ENCODE assay signal across 13 mouse cellular contexts in genomic region chr8:119436331-119436730, GRCm38 (mm10). TPM values are rescaled to one million over a fixed set of nuclear protein-coding genes. Genes with fewer than 3 reads are reported as not detected.
DNase-seq lines count a peak whose midpoint lies in the region; ATAC-seq and TF ChIP-seq lines count a peak whose summit lies in the region.
"Had no signal": no experiment of that assay in that cellular context is flagged by ENCODE, and none has a peak within 500 bp of the region (broad histone marks: within the 10 kb centered on the region; RNA-seq: fewer than 3 reads in every experiment).

No protein-coding gene starts in this region.

- no peak for TF ChIP-seq POLR2A in liver, adult 2 months (IDR thresholded peaks at IDR 0.05; ENCODE audit: extremely low read depth, insufficient read depth, low read length)
- TF ChIP-seq POLR2A in small intestine, adult 2 months (IDR thresholded peaks at IDR 0.05; ENCODE audit: low read depth, low read length): no peak

- intact Hi-C loops in heart, postnatal 25 days (cut with DNase I): no loop called here

- peak overlapping the region; percentile 86 for H3K27ac ChIP-seq in liver, adult 2 months (replicated peaks; ENCODE audit: insufficient read depth, low read depth, low read length)
- H3K27ac ChIP-seq in liver, embryonic 13.5 days: no peak overlapping the region
- H3K27ac ChIP-seq in small intestine, adult 2 months (ENCODE audit: insufficient read depth, low read depth, low read length): peak overlapping the region; percentile 60
- H3K27ac ChIP-seq: embryonic facial prominence, embryonic 12.5 days; limb, embryonic 12.5 days; neural tube, embryonic 13.5 days had no signal

- peak overlapping the region; percentile 7; the same call in 1 of the 2 replicates for H3K4me3 ChIP-seq in liver, adult 2 months (ENCODE audit: insufficient read depth, low read depth, low read length)
- no peak overlapping the region for H3K4me3 ChIP-seq in liver, embryonic 13.5 days (replicated peaks)
- peak overlapping the region; percentile 83 for H3K4me3 ChIP-seq in small intestine, adult 2 months (ENCODE audit: low read depth, low read length)
- H3K4me3 ChIP-seq: embryonic facial prominence, embryonic 12.5 days; limb, embryonic 12.5 days; neural tube, embryonic 13.5 days had no signal

- peaks cover 12% of the 10 kb centered on the region for H3K79me2 ChIP-seq in liver, adult 2 months (ENCODE audit: control insufficient read depth, insufficient read depth, low read length)

- TF ChIP-seq CTCF in liver, adult 2 months (IDR thresholded peaks at IDR 0.05; ENCODE audit: low read depth, low read length): no peak
- no peak for TF ChIP-seq CTCF in small intestine, adult 2 months (IDR thresholded peaks at IDR 0.05; ENCODE audit: extremely low read depth, insufficient read length, insufficient replicate concordance, low read depth, low read length)

- H3K27me3 ChIP-seq in liver, adult 2 months (ENCODE audit: control insufficient read depth, insufficient read depth, low read length): no peaks in the 10 kb centered on the region
- no peaks in the 10 kb centered on the region for H3K27me3 ChIP-seq in liver, embryonic 13.5 days
- H3K27me3 ChIP-seq in small intestine, adult 2 months (ENCODE audit: control insufficient read depth, insufficient read depth, low read length): no peaks in the 10 kb centered on the region
- H3K27me3 ChIP-seq: embryonic facial prominence, embryonic 12.5 days; limb, embryonic 12.5 days; neural tube, embryonic 13.5 days had no signal

- no peak for ATAC-seq in liver, embryonic 13.5 days (ENCODE audit: low read depth)
- ATAC-seq: midbrain, embryonic 16.5 days had no signal

- peak; percentile 97 for DNase-seq in heart, adult 11 months
- DNase-seq in heart, postnatal 25 days (ENCODE audit: low spot score): no peak
- peak; percentile 20 for DNase-seq in liver, adult 2 months (ENCODE audit: extremely low read depth, low read depth, low spot score)
- DNase-seq in liver: no peak
- no peak for DNase-seq in liver, embryonic 13.5 days
- no peak for DNase-seq in layer of hippocampus, adult 9-10 months (ENCODE audit: low spot score)
- no peak for DNase-seq in layer of hippocampus, adult 18-20 months (ENCODE audit: low spot score in 2 of 2)
- DNase-seq: cerebellum, postnatal 14 days had no signal

- peak overlapping the region; percentile 13 for H3K9ac ChIP-seq in liver, adult 2 months (ENCODE audit: low read depth, low read length)
- no peak overlapping the region for H3K9ac ChIP-seq in liver, embryonic 13.5 days
- H3K9ac ChIP-seq: embryonic facial prominence, embryonic 12.5 days; limb, embryonic 12.5 days; neural tube, embryonic 13.5 days had no signal

- no peaks in the 10 kb centered on the region for H3K9me3 ChIP-seq in liver, embryonic 13.5 days (replicated peaks)
- H3K9me3 ChIP-seq: embryonic facial prominence, embryonic 12.5 days; limb, embryonic 12.5 days; neural tube, embryonic 13.5 days had no signal

- H3K36me3 ChIP-seq in liver, adult 2 months (ENCODE audit: control insufficient read depth, insufficient read depth, low read length): peaks cover 11% of the 10 kb centered on the region; the same call in 1 of the 2 replicates
- no peaks in the 10 kb centered on the region for H3K36me3 ChIP-seq in liver, embryonic 13.5 days
- peaks cover 5% of the 10 kb centered on the region for H3K36me3 ChIP-seq in small intestine, adult 2 months (ENCODE audit: control insufficient read depth, insufficient read depth, low read length)
- H3K36me3 ChIP-seq: embryonic facial prominence, embryonic 12.5 days; limb, embryonic 12.5 days; neural tube, embryonic 13.5 days had no signal

- peak overlapping the region; percentile 57 for H3K4me2 ChIP-seq in liver, embryonic 13.5 days
- H3K4me2 ChIP-seq: limb, embryonic 12.5 days; neural tube, embryonic 13.5 days had no signal

- 54% methylated on average over 10 of the region's 10 CpGs for WGBS in liver, adult 2 months
- 57% methylated on average over 10 of the region's 10 CpGs for WGBS in liver, embryonic 13.5 days (ENCODE audit: insufficient replicate concordance)
- 82% methylated on average over 10 of the region's 10 CpGs for WGBS in small intestine, adult 2 months

- peaks cover 50% of the 10 kb centered on the region for H3K4me1 ChIP-seq in liver, adult 2 months (ENCODE audit: control insufficient read depth, insufficient read depth, low read length)
- H3K4me1 ChIP-seq in liver, embryonic 13.5 days (replicated peaks): peaks cover 65% of the 10 kb centered on the region
- H3K4me1 ChIP-seq in small intestine, adult 2 months (ENCODE audit: control insufficient read depth, insufficient read depth, insufficient read length, low read length): peaks cover 54% of the 10 kb centered on the region

RNA-seq across cellular contexts. Expression of gene Osgin1, which starts 2.4 kb away (rescaled TPM):
- total RNA-seq in heart, postnatal 25 days (2021): 1 to 10 TPM; 3.1 to 5.5 TPM
- 9.6 and 33.0 TPM in 2 replicates for total RNA-seq in liver, adult 2 months (2014; rRNA removed)
- 211 and 649 TPM in 2 replicates for polyA plus RNA-seq in liver, adult 2 months (2012; rRNA removed)
- polyA plus RNA-seq in liver, embryonic 13.5 days (2015; fragmentation: Nextera tagmentation; extraction: Ambion mirVana): 13.0 and 14.8 TPM in 2 replicates
- 78.7 and 306 TPM in 2 replicates for polyA plus RNA-seq in small intestine, adult 2 months (2012; rRNA removed)
- under 1 TPM; 0.58 to 0.67 TPM for total RNA-seq in layer of hippocampus, adult 18-20 months (2021)
- polyA plus RNA-seq: neural tube, embryonic 13.5 days had no signal

RNA-seq across cellular contexts. Expression of gene Necab2, which starts 10.2 kb away (rescaled TPM):
- not detected for total RNA-seq in heart, postnatal 25 days (2021)
- 0.07 TPM in 1 of 2 replicates, not detected in the other for total RNA-seq in liver, adult 2 months (2014; rRNA removed)
- 0.11 TPM in 1 of 2 replicates, not detected in the other for polyA plus RNA-seq in liver, adult 2 months (2012; rRNA removed)
- 0.05 TPM in 1 of 2 replicates, not detected in the other for polyA plus RNA-seq in liver, embryonic 13.5 days (2015; fragmentation: Nextera tagmentation; extraction: Ambion mirVana)
- 0.44 and 0.72 TPM in 2 replicates for polyA plus RNA-seq in small intestine, adult 2 months (2012; rRNA removed)
- 100 to 1,000 TPM; 124 to 125 TPM for total RNA-seq in layer of hippocampus, adult 18-20 months (2021)

RNA-seq across cellular contexts. Expression of gene Mlycd, which starts 41.7 kb away (rescaled TPM):
- total RNA-seq in heart, postnatal 25 days (2021): 100 to 1,000 TPM; 109 to 111 TPM
- total RNA-seq in liver, adult 2 months (2014; rRNA removed): 57.3 and 68.1 TPM in 2 replicates
- polyA plus RNA-seq in liver, adult 2 months (2012; rRNA removed): 112 and 115 TPM in 2 replicates
- polyA plus RNA-seq in liver, embryonic 13.5 days (2015; fragmentation: Nextera tagmentation; extraction: Ambion mirVana): 7.3 and 7.7 TPM in 2 replicates
- polyA plus RNA-seq in small intestine, adult 2 months (2012; rRNA removed): 29.0 and 49.6 TPM in 2 replicates
- 10 to 100 TPM; 28.2 to 28.7 TPM for total RNA-seq in layer of hippocampus, adult 18-20 months (2021)

Comparison
In these comparisons a context has a peak if more than half of its experiments do, and no peak if none do; other contexts are left out.
1. DNase-seq: peak in heart, adult 11 months (single experiment) and liver, adult 2 months (single experiment); none in heart, postnatal 25 days (single experiment), liver (single experiment), liver, embryonic 13.5 days (single experiment), layer of hippocampus, adult 9-10 months (single experiment) and layer of hippocampus, adult 18-20 months (0 of 2).
2. RNA of gene Necab2, which starts 10.2 kb away (total RNA-seq): 124 to 125 TPM in layer of hippocampus, adult 18-20 months; 0.07 TPM in liver, adult 2 months and not detected in heart, postnatal 25 days; every median in the first group is over 100 times any median in the second.